Mouse (Mus musculus): ENCODE measurements around the gene Itga9. TPM values are rescaled to one million over a fixed set of nuclear protein-coding genes. Genes with fewer than 3 reads are reported as not detected.

The Itga9 gene
- total and polyA plus RNA-seq, 2 experiments from 2014 or later: 0.99 to 3.3 TPM

DNA sequence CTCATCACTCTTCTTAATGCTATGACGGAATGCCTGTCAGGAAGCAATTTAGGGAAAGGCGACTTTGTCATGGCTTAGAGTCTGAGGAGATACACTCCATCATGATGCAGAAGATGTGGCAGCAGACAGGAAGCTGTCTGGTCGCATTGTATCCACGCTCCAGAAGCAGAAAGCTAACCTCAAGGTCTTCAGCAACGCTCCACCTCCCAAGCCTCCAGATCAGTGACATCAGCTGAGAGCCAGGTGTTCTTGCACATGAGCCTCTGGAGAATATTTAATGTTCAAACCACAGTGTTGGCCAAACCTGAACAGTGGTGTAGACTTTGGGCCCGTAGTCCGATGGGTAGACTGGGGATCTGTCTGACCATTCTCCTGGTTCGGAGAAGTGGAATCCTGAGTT, 55.5 kb downstream of the Itga9 start:
- Histone ChIP-seq H3K4me3 (ENCODE audit: low read depth, low read length) (no peak overlapping the region), H3K4me1 (ENCODE audit: insufficient read depth) (0 out of 2 replicates have a peak, but pooled peaks cover 5% of the 10 kb centered on the region), H3K27me3 (ENCODE audit: insufficient read depth, low read length) (no peaks in the 10 kb centered on the region), H3K36me3 (ENCODE audit: insufficient read depth) (no peaks in the 10 kb centered on the region; the same call in 1 of the 2 replicates), H3K9ac (no peak overlapping the region), H3K4me2 (ENCODE audit: low read depth) (no peak overlapping the region), H3K27ac (ENCODE audit: low read depth, low read length) (no peak overlapping the region), H3K9me3 (ENCODE audit: low read length) (no peaks in the 10 kb centered on the region)
- TF ChIP-seq CTCF (IDR thresholded peaks at IDR 0.05; ENCODE audit: low read depth): no peak
- ATAC-seq (no peak), DNase-seq (no peak)
- 97% methylated on average over 8 of the region's 8 CpGs for WGBS

DNA sequence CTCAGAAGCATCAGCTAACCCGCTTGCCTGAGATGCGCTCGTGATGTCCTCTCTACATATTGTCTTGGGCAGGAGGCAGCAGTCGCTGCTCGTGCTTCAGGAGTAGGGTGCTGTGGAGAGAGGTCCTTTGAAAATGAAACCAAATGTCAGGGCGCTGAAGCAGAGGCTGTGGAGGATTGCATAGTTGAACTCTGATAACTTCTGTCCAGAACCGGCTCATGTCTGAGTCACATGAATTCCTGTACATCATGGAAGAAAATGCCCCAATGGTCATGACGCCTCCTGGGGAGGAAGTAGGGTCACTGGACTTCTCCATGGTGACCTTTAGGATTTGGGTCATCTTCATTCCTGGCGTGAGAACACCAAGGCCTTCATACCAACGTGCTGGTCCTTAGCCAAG, 56.0 kb downstream of the Itga9 start:
- ATAC-seq: no peak
- no peak overlapping the region for H3K27ac ChIP-seq (ENCODE audit: low read depth, low read length)
- H3K36me3 ChIP-seq (ENCODE audit: insufficient read depth): no peaks in the 10 kb centered on the region; the same call in 1 of the 2 replicates
- no peak overlapping the region for H3K4me2 ChIP-seq (ENCODE audit: low read depth)
- no peak overlapping the region for H3K9ac ChIP-seq
- no peaks in the 10 kb centered on the region for H3K27me3 ChIP-seq (ENCODE audit: insufficient read depth, low read length)
- H3K9me3 ChIP-seq (ENCODE audit: low read length): no peaks in the 10 kb centered on the region
- H3K4me3 ChIP-seq (ENCODE audit: low read depth, low read length): no peak overlapping the region
- 0 out of 2 replicates have a peak, but pooled peaks cover 5% of the 10 kb centered on the region for H3K4me1 ChIP-seq (ENCODE audit: insufficient read depth)
- 92% methylated on average over 10 of the region's 10 CpGs for WGBS
- no peak for TF ChIP-seq CTCF (IDR thresholded peaks at IDR 0.05; ENCODE audit: low read depth)
- DNase-seq: no peak

DNA sequence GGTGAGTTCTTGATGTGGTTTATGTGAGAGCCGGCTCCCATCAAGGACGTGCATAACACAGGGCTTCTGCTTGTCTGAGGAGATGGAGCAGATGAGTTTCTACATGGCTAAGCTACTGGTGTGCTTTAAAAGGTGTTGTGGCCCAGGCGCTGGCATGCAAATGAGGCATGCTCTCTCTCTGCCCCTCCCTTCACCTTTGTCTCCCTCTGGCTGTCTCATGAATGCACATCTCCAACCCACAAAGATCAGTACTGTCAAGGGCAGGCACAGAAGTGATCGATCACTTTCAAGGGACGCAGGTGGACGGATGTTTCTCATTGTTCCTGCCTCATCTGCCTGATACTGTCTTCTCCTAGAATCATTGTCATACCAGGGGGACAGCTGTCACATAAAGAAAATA, 57.4 kb downstream of the Itga9 start:
- Histone ChIP-seq H3K4me1 (ENCODE audit: insufficient read depth) (no peaks in the 10 kb centered on the region), H3K9ac (no peak overlapping the region), H3K27ac (ENCODE audit: low read depth, low read length) (no peak overlapping the region), H3K4me3 (ENCODE audit: low read depth, low read length) (no peak overlapping the region), H3K27me3 (ENCODE audit: insufficient read depth, low read length) (no peaks in the 10 kb centered on the region), H3K9me3 (ENCODE audit: low read length) (no peaks in the 10 kb centered on the region), H3K36me3 (ENCODE audit: insufficient read depth) (no peaks in the 10 kb centered on the region; the same call in 1 of the 2 replicates), H3K4me2 (ENCODE audit: low read depth) (no peak overlapping the region)
- no peak for TF ChIP-seq CTCF (IDR thresholded peaks at IDR 0.05; ENCODE audit: low read depth)
- no peak for DNase-seq
- 81% methylated on average over 6 of the region's 6 CpGs for WGBS
- no peak for ATAC-seq

DNA sequence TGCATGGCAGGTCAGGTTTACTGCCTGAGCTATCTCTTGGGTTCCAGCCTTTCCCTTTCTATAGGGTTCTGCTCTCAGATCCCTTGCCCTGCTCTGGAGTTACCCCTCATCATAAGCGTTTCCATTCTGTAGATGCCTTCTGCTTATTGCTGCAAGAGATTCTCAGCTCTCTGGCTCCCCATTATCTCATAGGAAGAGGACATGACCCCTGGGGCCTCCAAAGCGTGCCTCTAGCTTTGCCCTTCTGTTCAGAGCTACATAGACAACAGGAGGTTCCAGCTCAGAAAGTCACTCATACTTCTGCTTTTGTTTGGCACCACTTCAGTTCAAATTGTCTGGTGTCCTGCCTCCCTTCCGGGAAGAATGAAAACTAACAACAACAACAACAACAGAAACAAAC, 59.6 kb downstream of the Itga9 start:
- Histone ChIP-seq H3K4me1 (ENCODE audit: insufficient read depth) (no peaks in the 10 kb centered on the region), H3K9ac (no peak overlapping the region), H3K27me3 (ENCODE audit: insufficient read depth, low read length) (no peaks in the 10 kb centered on the region), H3K4me2 (ENCODE audit: low read depth) (no peak overlapping the region), H3K36me3 (ENCODE audit: insufficient read depth) (no peaks in the 10 kb centered on the region; the same call in 1 of the 2 replicates), H3K9me3 (ENCODE audit: low read length) (no peaks in the 10 kb centered on the region), H3K27ac (ENCODE audit: low read depth, low read length) (no peak overlapping the region), H3K4me3 (ENCODE audit: low read depth, low read length) (no peak overlapping the region)
- no peak for DNase-seq
- no peak for ATAC-seq
- no peak for TF ChIP-seq CTCF (IDR thresholded peaks at IDR 0.05; ENCODE audit: low read depth)
- WGBS: 78% methylated on average over 3 of the region's 3 CpGs

DNA sequence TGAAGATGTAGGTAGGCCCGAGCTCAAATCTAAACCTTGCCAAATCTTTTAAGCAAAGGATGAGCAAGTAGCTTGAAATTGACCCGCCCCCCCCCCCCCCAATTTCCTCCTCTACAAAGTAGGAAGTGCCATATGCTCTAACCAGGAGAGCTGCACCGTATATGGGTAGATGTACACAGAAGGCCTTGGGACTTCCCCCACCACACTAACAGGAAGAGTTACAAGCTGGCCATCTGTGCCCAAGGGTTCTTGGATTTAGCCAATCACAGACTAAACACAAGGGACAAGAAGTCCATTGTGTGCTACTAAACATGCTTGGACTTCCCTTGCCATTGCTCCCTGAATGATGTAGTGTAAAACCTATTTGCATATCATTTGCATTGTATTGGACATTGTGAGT, 63.2 kb downstream of the Itga9 start:
- ATAC-seq (no peak), DNase-seq (no peak)
- Histone ChIP-seq H3K36me3 (ENCODE audit: insufficient read depth) (no peaks in the 10 kb centered on the region), H3K4me3 (ENCODE audit: low read depth, low read length) (no peak overlapping the region), H3K27ac (ENCODE audit: low read depth, low read length) (no peak overlapping the region), H3K9me3 (ENCODE audit: low read length) (no peaks in the 10 kb centered on the region), H3K27me3 (ENCODE audit: insufficient read depth, low read length) (no peaks in the 10 kb centered on the region), H3K9ac (no peak overlapping the region), H3K4me2 (ENCODE audit: low read depth) (no peak overlapping the region), H3K4me1 (ENCODE audit: insufficient read depth) (no peaks in the 10 kb centered on the region)
- TF ChIP-seq CTCF (IDR thresholded peaks at IDR 0.05; ENCODE audit: low read depth): no peak
- 89% methylated on average over 3 of the region's 3 CpGs for WGBS

DNA sequence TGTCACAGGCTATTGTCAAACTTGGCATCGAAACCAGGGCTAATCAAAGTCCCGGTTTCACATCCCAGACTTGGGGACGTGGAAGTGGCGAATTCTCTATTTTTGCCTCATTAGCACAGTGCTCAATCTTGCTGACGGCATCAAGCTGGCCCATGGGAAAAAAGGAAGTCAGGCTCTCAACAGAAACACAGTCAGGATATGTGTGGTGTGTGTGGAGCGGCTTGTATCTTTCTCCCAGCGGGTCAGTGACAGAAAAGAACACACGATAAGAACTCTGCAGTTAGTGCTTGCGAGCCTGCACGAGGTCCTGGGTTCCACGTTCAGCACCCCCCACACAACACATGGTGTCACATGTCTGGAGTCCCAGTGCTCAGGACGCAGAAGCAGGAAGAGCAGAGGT, 67.8 kb downstream of the Itga9 start:
- 70% methylated on average over 12 of the region's 12 CpGs for WGBS

DNA sequence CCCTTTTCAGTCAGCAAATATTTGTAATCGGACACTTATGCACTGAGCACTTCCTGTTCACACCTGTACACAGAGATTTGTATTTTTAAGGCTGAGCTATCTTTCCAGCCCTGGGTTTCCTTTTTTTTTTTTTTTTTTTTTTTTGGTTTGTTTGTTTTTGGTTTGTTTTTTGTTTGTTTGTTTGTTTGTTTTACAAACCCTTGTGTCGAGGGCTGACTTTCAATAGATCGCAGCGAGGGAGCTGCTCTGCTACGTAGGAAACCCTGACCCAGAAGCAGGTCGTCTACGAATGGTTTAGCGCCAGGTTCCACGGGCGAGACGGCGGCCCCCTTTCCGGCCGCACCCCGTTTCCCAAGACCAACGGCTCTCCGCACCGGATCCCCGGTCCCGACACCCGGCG, 68.3 kb downstream of the Itga9 start:
- DNase-seq: no peak
- WGBS: 93% methylated on average over 21 of the region's 22 CpGs

More for the DNA sequence above, 67.8 kb downstream of the Itga9 start:
- ATAC-seq: 0 out of 2 replicates have a peak, but pooled peaks have one; percentile 43
- H3K4me1 ChIP-seq (ENCODE audit: insufficient read depth): no peaks in the 10 kb centered on the region
- H3K9me3 ChIP-seq (ENCODE audit: low read length): no peaks in the 10 kb centered on the region
- no peaks in the 10 kb centered on the region for H3K36me3 ChIP-seq (ENCODE audit: insufficient read depth)
- H3K27me3 ChIP-seq (ENCODE audit: insufficient read depth, low read length): no peaks in the 10 kb centered on the region
- no peak overlapping the region for H3K4me3 ChIP-seq (ENCODE audit: low read depth, low read length)
- H3K27ac ChIP-seq (ENCODE audit: low read depth, low read length): no peak overlapping the region
- H3K9ac ChIP-seq: no peak overlapping the region
- H3K4me2 ChIP-seq (ENCODE audit: low read depth): no peak overlapping the region
- DNase-seq: no peak
- TF ChIP-seq CTCF (IDR thresholded peaks at IDR 0.05; ENCODE audit: low read depth): no peak

More for the DNA sequence above, 68.3 kb downstream of the Itga9 start:
- no peak overlapping the region for H3K4me2 ChIP-seq (ENCODE audit: low read depth)
- H3K4me3 ChIP-seq (ENCODE audit: low read depth, low read length): no peak overlapping the region
- H3K27me3 ChIP-seq (ENCODE audit: insufficient read depth, low read length): no peaks in the 10 kb centered on the region
- H3K9ac ChIP-seq: no peak overlapping the region
- no peaks in the 10 kb centered on the region for H3K36me3 ChIP-seq (ENCODE audit: insufficient read depth)
- TF ChIP-seq CTCF (IDR thresholded peaks at IDR 0.05; ENCODE audit: low read depth): no peak
- H3K4me1 ChIP-seq (ENCODE audit: insufficient read depth): no peaks in the 10 kb centered on the region
- H3K9me3 ChIP-seq (ENCODE audit: low read length): no peaks in the 10 kb centered on the region
- no peak for ATAC-seq
- no peak overlapping the region for H3K27ac ChIP-seq (ENCODE audit: low read depth, low read length)

Measured in forebrain, postnatal 0 days (tissue).